Mouse (Mus musculus): ENCODE measurements around the gene Prmt3. TPM values are rescaled to one million over a fixed set of nuclear protein-coding genes. Genes with fewer than 3 reads are reported as not detected.

The Prmt3 gene
- total and polyA plus RNA-seq, 3 experiments: 78.5 to 128 (median 112) TPM

- Histone ChIP-seq H3K36me3 (replicated peaks) (no peaks in the 10 kb centered on the region), H3K4me3 (ENCODE audit: low read depth, low read length) (no peak overlapping the region), H3K27me3 (ENCODE audit: insufficient read depth, low read length) (peaks cover 2% of the 10 kb centered on the region; the same call in 1 of the 2 replicates), H3K9me3 (replicated peaks) (no peaks in the 10 kb centered on the region), H3K4me1 (ENCODE audit: insufficient read depth, low read depth, low read length) (peaks cover 4% of the 10 kb centered on the region; the same call in 1 of the 2 replicates)
- DNase-seq (ENCODE audit: low spot score) (no peak), ATAC-seq (ENCODE audit: extremely low read depth, insufficient number of reproducible peaks, low FRiP score, poor library complexity, severe bottlenecking) (no peak)
- no peak for TF ChIP-seq POLR2AphosphoS5 (IDR thresholded peaks at IDR 0.05; ENCODE audit: insufficient replicate concordance, low read depth, low read length)
- no peak for TF ChIP-seq CTCF (IDR thresholded peaks at IDR 0.05; ENCODE audit: low read depth, low read length)
- TF ChIP-seq GATA2 (IDR thresholded peaks at IDR 0.05; ENCODE audit: borderline replicate concordance, low read depth, low read length): no peak
- TF ChIP-seq GATA1 (IDR thresholded peaks at IDR 0.05; ENCODE audit: borderline replicate concordance, low read length): no peak
- TF ChIP-seq TAL1 (conservative IDR thresholded peaks at IDR 0.05; ENCODE audit: low read depth, low read length): no peak
Measured at GRCm38 (mm10) chr7:49882694-49883389, 104.7 kb downstream of the Prmt3 start.

GRCm38 (mm10) chr7:49887776-49888390, 109.7 kb downstream of the Prmt3 start:
- H3K4me1 ChIP-seq (ENCODE audit: insufficient read depth, low read depth, low read length): no peaks in the 10 kb centered on the region
- H3K9me3 ChIP-seq (replicated peaks): no peaks in the 10 kb centered on the region
- DNase-seq (ENCODE audit: low spot score) (no peak), ATAC-seq (ENCODE audit: extremely low read depth, insufficient number of reproducible peaks, low FRiP score, poor library complexity, severe bottlenecking) (no peak)
- no peak for TF ChIP-seq GATA2 (IDR thresholded peaks at IDR 0.05; ENCODE audit: borderline replicate concordance, low read depth, low read length)
- no peak for TF ChIP-seq CTCF (IDR thresholded peaks at IDR 0.05; ENCODE audit: low read depth, low read length)
- TF ChIP-seq GATA1 (IDR thresholded peaks at IDR 0.05; ENCODE audit: borderline replicate concordance, low read length): no peak
- TF ChIP-seq POLR2AphosphoS5 (IDR thresholded peaks at IDR 0.05; ENCODE audit: insufficient replicate concordance, low read depth, low read length): no peak
- no peak for TF ChIP-seq TAL1 (conservative IDR thresholded peaks at IDR 0.05; ENCODE audit: low read depth, low read length)
- peaks cover 2% of the 10 kb centered on the region; the same call in 1 of the 2 replicates for H3K27me3 ChIP-seq (ENCODE audit: insufficient read depth, low read length)
- H3K4me3 ChIP-seq (ENCODE audit: low read depth, low read length): no peak overlapping the region
- no peaks in the 10 kb centered on the region for H3K36me3 ChIP-seq (replicated peaks)

DNA sequence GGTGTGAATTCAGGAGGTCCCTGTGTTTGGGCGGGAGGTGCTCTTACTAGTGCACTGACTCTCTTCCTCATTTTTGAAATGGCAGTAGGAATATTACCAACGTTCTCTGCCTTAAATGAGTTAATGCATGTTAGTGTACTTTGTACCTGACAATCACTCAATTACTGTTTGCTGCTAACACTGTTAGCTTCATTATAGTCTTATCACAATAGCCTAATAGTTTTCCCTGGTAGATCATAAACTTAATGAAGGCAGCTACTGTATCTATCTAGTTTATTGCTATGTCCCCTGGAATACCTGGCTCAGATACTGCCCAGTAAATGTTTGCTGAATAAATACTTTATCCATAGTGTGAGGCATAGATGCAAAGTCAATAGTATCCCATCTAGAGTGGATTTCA, 116.6 kb downstream of the Prmt3 start:
- ATAC-seq (ENCODE audit: extremely low read depth, insufficient number of reproducible peaks, low FRiP score, poor library complexity, severe bottlenecking) (no peak), DNase-seq (ENCODE audit: low spot score) (no peak)
- Histone ChIP-seq H3K4me3 (ENCODE audit: low read depth, low read length) (no peak overlapping the region), H3K27me3 (ENCODE audit: insufficient read depth, low read length) (no peaks in the 10 kb centered on the region), H3K36me3 (replicated peaks) (no peaks in the 10 kb centered on the region), H3K9me3 (replicated peaks) (no peaks in the 10 kb centered on the region), H3K4me1 (ENCODE audit: insufficient read depth, low read depth, low read length) (no peaks in the 10 kb centered on the region)
- TF ChIP-seq GATA2 (IDR thresholded peaks at IDR 0.05; ENCODE audit: borderline replicate concordance, low read depth, low read length): no peak
- no peak for TF ChIP-seq POLR2AphosphoS5 (IDR thresholded peaks at IDR 0.05; ENCODE audit: insufficient replicate concordance, low read depth, low read length)
- no peak for TF ChIP-seq TAL1 (conservative IDR thresholded peaks at IDR 0.05; ENCODE audit: low read depth, low read length)
- no peak for TF ChIP-seq CTCF (IDR thresholded peaks at IDR 0.05; ENCODE audit: low read depth, low read length)
- TF ChIP-seq GATA1 (IDR thresholded peaks at IDR 0.05; ENCODE audit: borderline replicate concordance, low read length): no peak

DNA sequence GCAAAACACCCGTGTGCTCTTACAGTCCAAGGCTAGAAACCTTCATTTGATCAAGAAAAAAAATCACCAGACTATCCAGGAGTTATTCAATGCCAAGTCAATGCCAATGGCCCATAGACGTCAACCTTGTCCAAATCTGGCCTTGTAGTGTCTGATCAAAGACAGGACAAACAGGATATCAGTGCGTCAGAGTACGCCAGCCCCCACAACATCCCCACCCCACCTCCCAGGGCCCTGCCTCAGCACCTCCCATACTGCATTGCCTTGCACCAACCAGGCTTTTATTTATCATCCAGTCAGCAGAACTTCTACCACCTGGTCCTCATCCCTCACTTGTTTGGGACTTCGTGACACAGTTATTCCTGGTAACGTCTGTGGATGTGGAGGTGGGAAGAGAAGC, 117.2 kb downstream of the Prmt3 start:
- no peak overlapping the region for H3K4me3 ChIP-seq (ENCODE audit: low read depth, low read length)
- TF ChIP-seq GATA1 (IDR thresholded peaks at IDR 0.05; ENCODE audit: borderline replicate concordance, low read length) (no peak), POLR2AphosphoS5 (IDR thresholded peaks at IDR 0.05; ENCODE audit: insufficient replicate concordance, low read depth, low read length) (no peak), CTCF (IDR thresholded peaks at IDR 0.05; ENCODE audit: low read depth, low read length) (no peak), TAL1 (conservative IDR thresholded peaks at IDR 0.05; ENCODE audit: low read depth, low read length) (no peak), GATA2 (IDR thresholded peaks at IDR 0.05; ENCODE audit: borderline replicate concordance, low read depth, low read length) (no peak)
- H3K36me3 ChIP-seq (replicated peaks): no peaks in the 10 kb centered on the region
- H3K9me3 ChIP-seq (replicated peaks): no peaks in the 10 kb centered on the region
- DNase-seq (ENCODE audit: low spot score) (no peak), ATAC-seq (ENCODE audit: extremely low read depth, insufficient number of reproducible peaks, low FRiP score, poor library complexity, severe bottlenecking) (no peak)
- no peaks in the 10 kb centered on the region for H3K27me3 ChIP-seq (ENCODE audit: insufficient read depth, low read length)
- no peaks in the 10 kb centered on the region for H3K4me1 ChIP-seq (ENCODE audit: insufficient read depth, low read depth, low read length)

- Histone ChIP-seq H3K4me3 (ENCODE audit: low read depth, low read length) (no peak overlapping the region), H3K9me3 (replicated peaks) (no peaks in the 10 kb centered on the region), H3K4me1 (ENCODE audit: insufficient read depth, low read depth, low read length) (no peaks in the 10 kb centered on the region), H3K36me3 (replicated peaks) (no peaks in the 10 kb centered on the region), H3K27me3 (ENCODE audit: insufficient read depth, low read length) (no peaks in the 10 kb centered on the region)
- ATAC-seq (ENCODE audit: extremely low read depth, insufficient number of reproducible peaks, low FRiP score, poor library complexity, severe bottlenecking) (no peak), DNase-seq (ENCODE audit: low spot score) (no peak)
- TF ChIP-seq GATA1 (IDR thresholded peaks at IDR 0.05; ENCODE audit: borderline replicate concordance, low read length): no peak
- TF ChIP-seq POLR2AphosphoS5 (IDR thresholded peaks at IDR 0.05; ENCODE audit: insufficient replicate concordance, low read depth, low read length): no peak
- TF ChIP-seq TAL1 (conservative IDR thresholded peaks at IDR 0.05; ENCODE audit: low read depth, low read length): no peak
- no peak for TF ChIP-seq GATA2 (IDR thresholded peaks at IDR 0.05; ENCODE audit: borderline replicate concordance, low read depth, low read length)
- TF ChIP-seq CTCF (IDR thresholded peaks at IDR 0.05; ENCODE audit: low read depth, low read length): no peak
Measured at GRCm38 (mm10) chr7:49902003-49902552, 123.9 kb downstream of the Prmt3 start.
